Mouse (Mus musculus) small intestine, adult 2 months (tissue): ENCODE measurements around the gene Hoga1.

Experiments used
- CTCF ChIP-seq: fragments of 200-500 bp; IDR thresholded peaks from 2 replicates; pipeline ENCODE4 v1.5.1; 2012; ENCODE audit warnings: low read depth, mild to moderate bottlenecking, control low read depth, inconsistent platforms, low read length, moderate library complexity, mixed read lengths; ENCODE audit not compliant: insufficient replicate concordance, insufficient read length; ENCODE audit errors: extremely low read depth
- POLR2A ChIP-seq: fragments of 200-500 bp; IDR thresholded peaks from 2 replicates; pipeline ENCODE4 v1.6.1; 2012; ENCODE audit warnings: low read depth, mild to moderate bottlenecking, control low read depth, inconsistent platforms, low read length, moderate library complexity

DNA sequence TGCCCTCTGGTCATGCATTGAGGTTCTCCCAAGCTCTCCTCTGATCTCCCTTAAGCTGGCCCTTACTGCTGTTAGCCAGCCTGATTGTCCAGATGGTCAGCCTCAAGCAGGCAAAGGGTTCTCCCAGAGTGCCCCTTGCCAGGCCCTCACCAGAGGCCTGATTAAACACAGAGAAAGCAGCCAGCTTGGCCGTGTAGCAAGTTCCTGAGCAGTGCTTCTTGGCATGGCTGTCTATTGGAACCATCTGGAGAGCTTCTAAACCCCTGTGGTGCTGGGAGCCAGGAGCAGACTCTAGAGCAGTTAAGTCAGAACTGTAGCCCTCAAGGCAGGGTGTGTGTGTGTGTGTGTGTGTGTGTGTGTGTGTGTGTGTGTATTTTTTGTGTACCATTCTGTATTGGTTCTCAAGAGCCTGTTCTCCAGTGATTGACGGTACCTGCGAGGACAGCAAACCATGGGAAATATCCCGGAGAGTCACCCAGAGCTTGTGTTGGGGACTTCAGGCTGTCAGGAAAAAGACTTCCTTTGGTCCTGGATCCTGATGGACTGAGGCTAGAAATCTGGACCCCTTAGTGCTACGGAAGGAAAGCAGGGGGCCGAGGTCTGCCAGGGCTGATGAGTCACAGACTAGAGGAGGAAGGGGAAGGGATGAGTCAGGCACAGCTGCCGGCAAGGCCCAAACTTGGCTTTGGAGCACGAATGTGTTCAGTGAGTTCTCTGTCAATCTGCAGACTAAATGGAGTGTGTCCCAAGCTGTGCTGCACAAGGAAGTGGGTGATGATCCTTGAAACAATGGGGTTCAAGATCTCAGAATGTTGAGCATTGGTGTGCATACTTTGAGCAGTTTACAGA, 27.8 kb upstream of the Hoga1 start:
- TF ChIP-seq CTCF (no peak), POLR2A (no peak)
